Comparison of ENCODE assay signal across 1 mouse cellular context in the genomic region with DNA sequence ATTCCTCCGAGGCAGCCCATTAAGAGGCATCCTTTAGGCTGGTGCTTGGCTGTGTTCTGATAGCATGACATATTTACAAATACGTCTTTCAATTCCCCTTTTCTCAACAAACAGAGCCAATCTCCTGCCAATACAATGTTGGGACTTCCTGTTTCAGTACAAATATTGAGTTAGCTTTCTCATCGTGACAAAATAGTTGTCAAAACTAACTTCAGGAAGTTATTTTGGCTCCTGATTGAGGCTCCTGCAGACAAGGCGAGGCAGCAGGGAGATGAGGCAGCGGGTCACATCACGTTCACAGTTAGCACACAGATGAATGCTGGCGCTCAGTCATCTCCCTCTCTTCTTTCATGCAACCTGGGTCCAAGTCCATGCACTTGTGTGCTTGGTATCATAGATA.
TF ChIP-seq lines count a peak whose summit lies in the region.

No protein-coding gene starts in this region.

TF ChIP-seq in MEL, 35 proteins besides CTCF, POLR2A, EP300 and RAD21:
- no peak for TF ChIP-seq JUND (IDR thresholded peaks at IDR 0.05; ENCODE audit: low read depth, low read length)
- no peak for TF ChIP-seq TCF12 (IDR thresholded peaks at IDR 0.05; ENCODE audit: low read depth, low read length)
- peak; percentile 58; the same call in 1 of the 2 replicates for TF ChIP-seq SIN3A (IDR thresholded peaks at IDR 0.05; ENCODE audit: low read length)
- peak; percentile 56 for TF ChIP-seq ELF1 (IDR thresholded peaks at IDR 0.05; ENCODE audit: low read depth, low read length)
- no peak for TF ChIP-seq MXI1 (IDR thresholded peaks at IDR 0.05; ENCODE audit: low read depth, low read length)
- TF ChIP-seq CHD2 (IDR thresholded peaks at IDR 0.05; ENCODE audit: low read length), result no peak
- TF ChIP-seq ZC3H11A (IDR thresholded peaks at IDR 0.05; ENCODE audit: low read depth, low read length), result no peak
- no peak for TF ChIP-seq ZKSCAN1 (IDR thresholded peaks at IDR 0.05; ENCODE audit: low read depth, low read length)
- no peak for TF ChIP-seq USF1 (IDR thresholded peaks at IDR 0.05; ENCODE audit: low read depth, low read length)
- TF ChIP-seq MAFK (IDR thresholded peaks at IDR 0.05; ENCODE audit: borderline replicate concordance, low read depth, low read length), result no peak
- TF ChIP-seq MAX (IDR thresholded peaks at IDR 0.05; ENCODE audit: low read length), result no peak
- no peak for TF ChIP-seq POLR2AphosphoS5 (IDR thresholded peaks at IDR 0.05; ENCODE audit: borderline replicate concordance, low read depth, low read length)
- no peak for TF ChIP-seq GATA1 (IDR thresholded peaks at IDR 0.05; ENCODE audit: low read depth, low read length)
- TF ChIP-seq NELFE (IDR thresholded peaks at IDR 0.05; ENCODE audit: low read depth, low read length), result no peak
- TF ChIP-seq GABPA (IDR thresholded peaks at IDR 0.05; ENCODE audit: low read depth, low read length), result no peak
- TF ChIP-seq UBTF (IDR thresholded peaks at IDR 0.05; ENCODE audit: borderline replicate concordance, insufficient read depth, low read depth, low read length), result no peak
- peak; percentile 34 for TF ChIP-seq ETS1 (IDR thresholded peaks at IDR 0.05; ENCODE audit: low read depth, low read length)
